Mouse (Mus musculus): ENCODE data around the gene Babam2.
A peak's percentile ranks its signal among the peaks of the same experiment; 100 is the strongest.
"Not testable (repeated sequence)": the region's sequence is repeated elsewhere in the genome, so short reads cannot be mapped to it uniquely, and the experiment has no call there.

Babam2 gene

DNA sequence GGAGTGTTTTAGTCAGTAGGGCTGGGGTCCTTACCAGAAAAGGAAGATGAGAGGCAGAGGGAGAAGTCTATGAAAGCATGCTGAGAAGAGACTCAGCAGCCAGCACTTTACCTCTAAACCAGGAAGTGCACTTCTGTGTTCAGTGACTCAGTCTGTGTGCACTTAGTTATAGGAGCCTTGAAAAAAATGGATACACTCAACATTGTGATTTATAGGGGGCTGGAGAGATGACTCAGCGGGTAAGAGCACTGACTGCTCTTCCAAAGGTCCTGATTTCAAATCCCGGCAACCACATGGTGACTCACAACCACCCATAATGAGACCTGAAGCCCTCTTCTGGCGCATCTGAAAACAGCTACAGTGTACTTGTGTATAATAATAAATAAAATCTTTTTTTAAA lies 238.5 kb downstream of the Babam2 start:
- no peak for DNase-seq (ENCODE audit: low spot score in 2 of 2)

- DNase-seq (ENCODE audit: low spot score in 2 of 2): no peak
These were observed 239.0 kb downstream of the Babam2 start for GRCm38 (mm10) chr5:31936523-31936922.

DNA sequence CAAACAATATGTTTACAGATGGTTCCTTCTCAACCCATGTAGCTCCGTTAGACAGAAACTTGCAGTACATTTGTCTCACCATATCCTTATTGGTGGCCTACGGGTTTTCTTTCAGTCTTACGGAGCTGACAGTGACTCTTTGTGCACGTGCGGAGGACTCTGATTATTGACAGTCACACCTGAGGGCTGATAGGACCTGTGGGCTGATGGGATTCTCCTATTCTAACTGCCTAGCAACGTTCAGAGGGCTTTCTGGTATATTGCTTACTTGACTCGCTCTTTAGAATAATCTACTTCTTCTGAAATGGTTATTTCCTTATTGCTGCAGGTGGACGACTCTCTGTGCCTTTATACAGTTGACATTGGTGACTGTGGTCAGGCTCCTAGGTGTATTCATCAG lies 243.4 kb downstream of the Babam2 start:
- no peak for DNase-seq (ENCODE audit: low spot score in 2 of 2)

DNA sequence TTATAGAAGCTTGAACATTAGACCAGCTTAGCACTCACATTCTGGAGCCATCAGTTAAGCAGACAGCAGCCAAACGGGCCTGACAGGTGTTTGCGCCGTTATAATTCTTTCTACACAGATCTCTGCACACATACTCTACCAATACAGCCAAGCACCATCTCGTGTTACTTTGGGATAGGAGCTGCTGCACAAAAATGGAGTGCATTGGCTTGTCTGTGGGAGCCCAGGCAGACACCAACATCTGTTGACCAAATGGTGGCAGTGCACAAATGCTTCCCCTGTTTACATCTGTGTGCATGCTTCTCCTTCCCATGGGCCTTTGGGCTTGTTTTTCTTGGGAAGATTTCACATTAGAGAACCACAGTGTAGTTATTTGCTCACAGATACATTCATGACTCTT lies 249.7 kb downstream of the Babam2 start:
- no peak for DNase-seq (ENCODE audit: low spot score in 2 of 2)

GRCm38 (mm10) chr5:31949389-31949788 lies 251.9 kb downstream of the Babam2 start:
- no peak for DNase-seq (ENCODE audit: low spot score in 2 of 2)

DNA sequence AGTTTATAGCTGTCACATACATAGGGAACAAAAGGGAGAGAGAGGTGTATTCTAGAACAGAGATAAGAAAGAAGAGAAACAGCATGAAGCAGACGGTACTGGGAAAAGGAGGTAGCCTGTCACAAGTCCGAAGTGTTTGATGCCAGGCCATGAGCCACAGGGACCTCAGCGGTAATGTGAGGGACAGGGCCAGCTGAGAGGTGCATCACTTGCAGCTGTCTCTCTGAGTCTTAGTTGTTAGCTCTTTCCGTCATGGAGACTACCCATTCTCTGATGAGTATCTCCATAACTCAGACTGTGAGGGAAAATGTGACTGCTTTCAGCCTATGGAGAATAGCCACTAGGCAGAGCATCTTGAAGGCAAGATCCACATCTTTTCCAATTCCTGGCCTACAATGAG lies 253.0 kb downstream of the Babam2 start:
- DNase-seq (ENCODE audit: low spot score in 2 of 2): no peak

DNA sequence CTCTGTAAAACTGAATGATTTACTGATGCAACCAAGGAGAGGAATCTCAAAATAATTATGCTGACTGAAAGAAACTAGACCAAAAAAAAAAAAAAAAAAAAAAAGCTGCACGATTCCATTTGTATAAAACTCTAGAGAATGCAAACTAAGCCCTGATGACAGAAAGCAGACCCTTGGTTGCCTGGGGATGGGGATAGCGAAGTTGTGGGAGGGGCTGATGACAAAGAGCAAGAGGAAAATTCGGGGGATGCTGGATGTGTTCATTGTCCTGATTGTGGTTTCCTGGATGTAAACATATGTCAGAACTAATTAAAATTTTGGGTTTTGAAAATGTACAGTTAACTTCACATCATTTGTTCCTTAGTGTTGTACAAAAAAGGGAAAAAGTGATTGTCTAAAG lies 257.7 kb downstream of the Babam2 start:
- no peak for DNase-seq (ENCODE audit: low spot score in 2 of 2)

DNA sequence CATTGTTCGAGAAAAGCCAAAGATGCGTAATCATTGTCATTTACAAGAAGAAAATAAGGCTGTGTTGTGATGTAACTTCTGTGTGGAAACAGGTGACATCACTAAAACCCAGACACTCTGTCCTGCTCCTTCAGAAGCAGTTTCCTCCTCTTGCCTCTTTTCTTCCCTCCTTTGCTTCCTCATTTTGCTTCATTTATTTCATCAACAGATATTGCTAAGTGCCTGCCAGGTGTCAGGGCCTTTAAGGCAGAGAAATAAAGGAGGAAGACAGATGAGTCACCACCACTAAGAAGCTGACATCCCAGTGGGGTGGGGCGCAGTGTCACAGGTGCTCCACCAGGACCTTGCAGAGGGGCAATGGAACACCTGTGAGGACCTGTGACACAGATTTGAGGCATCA lies 258.9 kb downstream of the Babam2 start:
- no peak for DNase-seq (ENCODE audit: low spot score in 2 of 2)

DNA sequence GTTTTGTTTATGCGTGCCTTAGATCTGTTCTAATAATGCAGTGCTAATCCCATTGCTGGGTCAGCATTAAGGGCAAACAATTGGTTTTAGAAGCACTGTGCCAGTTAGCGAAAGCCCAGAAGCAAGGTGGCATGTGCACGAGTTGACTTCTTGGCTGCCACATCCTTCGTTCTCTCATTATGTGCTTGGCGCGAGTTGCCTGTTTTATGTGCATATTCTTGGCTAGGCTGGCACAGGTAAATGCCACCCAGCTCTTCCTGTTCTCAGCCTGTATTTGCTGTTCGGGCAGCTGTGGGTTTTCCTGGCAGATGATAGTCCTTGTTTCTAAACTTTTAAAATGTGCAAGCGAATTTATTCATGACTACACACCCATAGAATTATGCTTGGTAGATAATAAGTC lies 262.4 kb downstream of the Babam2 start:
- no peak for DNase-seq (ENCODE audit: low spot score in 2 of 2)

GRCm38 (mm10) chr5:31961423-31961822 lies 263.9 kb downstream of the Babam2 start:
- DNase-seq (ENCODE audit: low spot score in 2 of 2): no peak

DNA sequence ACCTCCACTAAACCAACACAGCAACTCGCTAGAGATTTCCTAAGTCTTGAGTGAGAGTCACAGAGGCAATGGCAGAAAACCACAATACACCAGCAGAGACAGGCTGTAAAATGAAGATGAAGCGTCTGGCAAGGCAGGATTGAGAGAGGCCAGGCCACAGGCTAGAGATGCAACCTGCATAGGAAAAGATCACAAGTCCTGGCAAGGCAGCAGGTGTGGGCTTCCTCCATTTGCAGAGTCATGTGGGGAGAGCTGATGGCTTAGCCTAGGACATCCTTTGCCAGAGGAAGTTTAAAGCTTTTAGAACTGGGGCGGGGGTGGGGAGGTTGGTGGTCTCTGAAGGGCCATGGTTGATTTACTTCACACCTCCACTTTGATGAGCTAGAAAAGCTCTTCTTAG lies 264.9 kb downstream of the Babam2 start:
- DNase-seq (ENCODE audit: low spot score in 2 of 2): no peak

GRCm38 (mm10) chr5:31963352-31963751 lies 265.9 kb downstream of the Babam2 start:
- no peak for DNase-seq (ENCODE audit: low spot score in 2 of 2)

GRCm38 (mm10) chr5:31963851-31964250 lies 266.4 kb downstream of the Babam2 start:
- no peak for DNase-seq (ENCODE audit: low spot score in 2 of 2)

DNA sequence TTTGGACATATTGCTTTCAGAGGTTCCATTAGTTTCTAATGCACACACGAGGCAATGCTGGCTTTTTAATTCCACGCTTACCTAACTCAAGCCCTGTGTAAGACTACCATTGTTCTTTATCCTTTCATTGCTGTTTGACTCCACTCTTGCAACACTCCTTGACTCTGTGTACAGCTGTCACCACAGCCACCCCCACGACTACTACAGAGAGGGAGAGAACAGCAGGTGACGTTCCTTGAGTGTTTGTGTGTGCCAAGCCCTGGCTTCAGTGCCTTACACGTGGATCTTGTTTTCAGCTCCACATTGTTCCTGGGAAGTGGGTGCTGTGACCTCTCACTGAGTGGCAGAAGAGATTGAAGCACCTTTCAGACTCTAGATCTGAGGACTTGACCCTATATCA lies 269.3 kb downstream of the Babam2 start:
- no peak for DNase-seq (ENCODE audit: low spot score in 2 of 2)

GRCm38 (mm10) chr5:31967526-31967925 lies 270.0 kb downstream of the Babam2 start:
- DNase-seq (ENCODE audit: low spot score in 2 of 2): no peak

- DNase-seq (ENCODE audit: low spot score in 2 of 2): no peak
These were observed 270.6 kb downstream of the Babam2 start for GRCm38 (mm10) chr5:31968046-31968506.

- not testable (repeated sequence) for DNase-seq (ENCODE audit: low spot score in 2 of 2)
These were observed 274.9 kb downstream of the Babam2 start for GRCm38 (mm10) chr5:31972416-31972815.

GRCm38 (mm10) chr5:31974614-31975168 lies 277.2 kb downstream of the Babam2 start:
- no peak for DNase-seq (ENCODE audit: low spot score in 2 of 2)

GRCm38 (mm10) chr5:31982061-31982460 lies 284.6 kb downstream of the Babam2 start:
- DNase-seq (ENCODE audit: low spot score in 2 of 2): no peak

GRCm38 (mm10) chr5:31983161-31983560 lies 285.7 kb downstream of the Babam2 start:
- no peak for DNase-seq (ENCODE audit: low spot score in 2 of 2)

- DNase-seq (ENCODE audit: low spot score in 2 of 2): no peak
These were observed 286.4 kb downstream of the Babam2 start for GRCm38 (mm10) chr5:31983817-31984368.

GRCm38 (mm10) chr5:31984369-31984961 lies 287.0 kb downstream of the Babam2 start:
- peak; percentile 40 to 58 for DNase-seq (ENCODE audit: low spot score in 2 of 2)

GRCm38 (mm10) chr5:31985021-31985420 lies 287.5 kb downstream of the Babam2 start:
- no peak for DNase-seq (ENCODE audit: low spot score in 2 of 2)

All from right cerebral cortex, postnatal 36 days (tissue).